Mouse (Mus musculus) lung, postnatal 0 days (tissue): Measurements from ENCODE around the gene Phb.

Experiments used
- CTCF ChIP-seq: IDR thresholded peaks from 2 replicates; pipeline ENCODE4 v1.5.1; 2016; ENCODE audit warnings: antibody characterized with exemption, mild to moderate bottlenecking
- EP300 ChIP-seq: IDR thresholded peaks from 2 replicates; pipeline ENCODE4 v1.6.1; 2016; ENCODE audit warnings: antibody characterized with exemption, mild to moderate bottlenecking, control low read depth

GRCm38 (mm10) chr11:95619886-95620444, 46.8 kb upstream of the Phb start:
- no peak for TF ChIP-seq CTCF
- no peak for TF ChIP-seq EP300
